Mouse (Mus musculus) spleen, adult 18-20 months (tissue): ENCODE results near the gene Rab11b.
A peak's percentile ranks its signal among the peaks of the same experiment; 100 is the strongest.
"Not testable (repeated sequence)": the region's sequence is repeated elsewhere in the genome, so short reads cannot be mapped to it uniquely, and the experiment has no call there.

Source experiments
- DNase-seq, 2 experiments: peaks; one replicate each; pipeline ENCODE4 v3.0.0; 2022; ENCODE audit warnings: mixed read lengths in 2 of 2

Gene Rab11b

DNA sequence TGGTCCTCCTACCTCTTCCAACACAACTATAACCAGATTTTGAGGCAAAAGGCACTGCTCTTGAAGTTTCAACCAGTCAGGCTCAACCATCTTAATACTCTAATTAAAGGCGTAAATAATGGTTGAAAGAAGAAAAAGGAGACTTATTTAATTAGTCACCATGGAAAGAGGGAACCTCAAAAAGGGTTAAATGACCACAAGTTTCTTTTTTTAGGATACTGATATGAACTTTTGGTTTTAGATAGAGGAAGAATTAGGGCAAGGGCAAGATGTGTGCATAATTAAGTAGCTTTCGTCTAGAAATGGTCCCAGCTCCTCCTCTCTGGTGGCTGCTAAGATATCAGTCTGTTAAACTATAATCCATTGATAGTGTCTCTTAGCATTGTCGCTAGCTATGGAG is 6.1 kb upstream of the Rab11b start:
- DNase-seq: no peak

DNA sequence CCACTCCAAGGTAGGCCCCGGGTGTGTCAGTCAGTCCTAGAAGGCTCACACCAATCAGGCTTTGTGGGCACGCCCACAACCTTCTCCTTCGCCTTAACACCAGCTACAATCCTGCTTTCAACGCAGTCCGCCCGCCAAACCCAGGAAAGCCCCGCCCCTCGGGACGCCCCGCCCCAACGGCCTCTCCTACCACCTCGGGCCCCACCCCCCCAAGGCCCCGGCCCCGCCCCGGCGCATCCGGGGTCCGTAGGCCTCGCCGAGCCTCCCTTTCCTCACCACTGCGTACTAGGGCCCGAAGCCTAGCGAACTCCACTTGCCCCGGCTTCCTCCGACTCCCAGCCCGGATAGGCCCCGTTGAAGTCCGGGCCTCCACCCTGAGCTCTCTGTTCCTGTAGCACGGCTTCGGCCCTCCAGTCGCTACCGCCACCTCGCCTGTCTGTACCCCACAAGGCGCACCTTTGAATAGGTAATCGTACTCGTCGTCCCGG is 519 bp downstream of the Rab11b start:
- DNase-seq: peak; percentile 88 to 94

DNA sequence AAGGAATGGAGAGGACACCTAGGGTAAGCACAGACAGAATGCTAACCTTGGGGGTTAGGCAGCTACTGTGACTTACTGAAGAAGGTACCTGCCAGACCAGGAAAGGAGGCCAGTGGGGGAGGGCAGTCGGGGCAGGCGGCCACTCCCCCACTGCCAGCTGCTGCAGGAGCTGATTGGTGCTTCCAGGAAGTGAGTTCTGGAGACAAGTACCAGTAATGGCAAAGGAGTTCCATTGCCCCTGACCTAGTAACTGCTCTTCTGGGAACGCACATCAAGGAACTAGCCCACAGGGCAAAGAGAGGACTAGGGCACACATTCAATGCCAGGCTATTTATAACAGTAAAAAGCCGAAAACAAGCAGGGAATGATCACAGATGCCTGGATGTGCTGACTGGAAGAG is 3.1 kb downstream of the Rab11b start:
- no peak for DNase-seq

DNA sequence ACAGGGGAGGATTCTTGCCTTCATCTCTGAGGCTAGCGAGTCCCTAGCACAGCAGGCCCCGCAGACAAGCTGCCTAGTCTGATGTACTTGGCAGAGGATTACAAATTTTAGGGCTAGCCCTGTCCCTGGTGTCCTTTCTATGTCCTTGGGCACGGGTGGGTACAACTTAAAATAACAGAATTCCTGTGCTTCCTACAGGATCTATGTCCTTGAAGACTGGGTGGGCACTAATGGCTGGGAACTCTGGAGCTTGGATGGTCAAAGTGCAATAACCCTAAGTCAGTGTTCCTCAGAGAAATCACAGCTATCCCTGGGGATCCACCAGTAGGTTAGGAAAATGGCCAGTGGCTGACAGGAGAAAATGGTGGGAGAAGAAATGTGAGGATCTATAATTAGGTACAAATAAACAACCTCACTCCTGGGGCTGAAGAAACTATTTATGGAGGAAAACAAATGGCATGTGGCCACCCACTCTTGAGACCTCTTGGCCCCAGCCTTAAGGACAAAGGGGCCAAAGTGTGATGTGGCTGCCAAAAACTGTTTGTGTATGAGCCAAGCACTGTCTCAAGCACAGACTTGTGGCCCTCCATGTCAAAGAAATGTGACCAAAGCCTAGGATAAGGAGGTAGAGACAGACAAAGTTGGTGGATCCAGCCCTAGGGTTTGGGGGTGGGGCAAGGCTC is 4.1 kb downstream of the Rab11b start:
- no peak for DNase-seq

DNA sequence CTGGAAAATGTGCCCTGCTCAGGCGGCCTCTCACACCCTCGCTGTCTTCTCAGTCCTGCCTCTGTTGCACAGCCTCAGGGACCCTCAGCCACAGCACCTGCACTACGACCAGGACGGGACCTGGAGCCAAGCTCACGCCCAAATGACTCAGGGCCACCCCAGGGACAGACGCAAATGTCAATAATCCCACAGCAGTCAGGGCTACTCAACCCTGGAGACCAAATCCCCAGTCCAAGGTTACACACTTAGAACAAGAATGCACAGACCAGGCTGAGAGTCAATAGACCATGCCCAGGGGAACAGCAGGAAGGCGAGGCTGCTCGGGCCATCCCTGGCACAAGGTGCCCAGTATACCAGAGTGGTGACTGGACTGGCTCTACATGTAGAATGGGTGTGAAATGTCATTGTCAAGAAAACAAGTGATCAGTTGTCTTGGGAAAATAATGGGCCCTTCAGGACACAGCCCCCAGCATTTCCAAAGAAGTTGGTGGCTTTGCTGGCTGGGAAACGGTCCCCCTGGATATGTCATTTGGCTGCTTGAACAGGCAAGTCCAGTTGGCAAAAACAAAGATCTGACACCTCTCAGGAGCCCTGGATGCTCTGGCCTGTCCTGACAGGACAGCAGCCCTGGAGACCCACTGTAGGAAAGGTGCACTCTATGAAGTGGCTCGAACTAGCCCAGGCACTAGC is 4.8 kb downstream of the Rab11b start:
- DNase-seq: no peak

DNA sequence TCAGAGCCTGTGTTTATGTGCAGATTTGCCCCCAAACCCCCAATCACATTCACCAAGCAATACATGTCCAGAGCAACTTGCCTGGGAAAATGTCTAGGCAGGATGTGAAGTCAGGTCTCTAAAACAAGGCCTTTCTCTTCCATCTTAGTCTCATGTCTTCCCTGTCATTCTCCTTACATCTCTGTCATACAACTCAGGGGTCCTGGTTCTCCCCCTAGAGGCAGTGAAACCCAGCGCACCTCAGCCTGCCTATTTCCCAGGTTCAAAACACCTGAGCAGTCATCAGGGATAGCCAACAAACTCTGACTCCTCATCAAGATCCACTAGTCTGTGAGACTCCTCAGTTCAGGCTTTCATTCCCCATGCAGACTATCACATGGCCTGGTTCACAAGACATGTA is 5.7 kb downstream of the Rab11b start:
- no peak for DNase-seq

DNA sequence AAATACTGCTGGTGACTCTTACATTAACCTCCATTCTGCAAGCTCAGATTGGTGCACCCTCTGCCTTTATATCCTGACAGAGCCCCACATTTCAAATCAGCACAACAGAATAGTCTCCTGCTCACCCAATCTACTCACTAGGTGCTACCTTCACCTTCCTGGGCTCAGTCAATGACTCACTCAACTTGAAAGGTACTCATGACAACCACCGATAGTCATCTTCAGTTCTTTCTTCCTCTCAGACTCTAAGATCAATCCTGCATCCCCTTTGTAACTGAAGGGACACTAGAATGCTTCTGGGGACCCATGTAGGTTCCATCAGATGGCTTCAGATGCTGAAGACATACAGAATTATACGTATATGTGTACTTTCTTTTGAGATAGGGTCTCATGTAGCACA is 8.0 kb downstream of the Rab11b start:
- no peak for DNase-seq

DNA sequence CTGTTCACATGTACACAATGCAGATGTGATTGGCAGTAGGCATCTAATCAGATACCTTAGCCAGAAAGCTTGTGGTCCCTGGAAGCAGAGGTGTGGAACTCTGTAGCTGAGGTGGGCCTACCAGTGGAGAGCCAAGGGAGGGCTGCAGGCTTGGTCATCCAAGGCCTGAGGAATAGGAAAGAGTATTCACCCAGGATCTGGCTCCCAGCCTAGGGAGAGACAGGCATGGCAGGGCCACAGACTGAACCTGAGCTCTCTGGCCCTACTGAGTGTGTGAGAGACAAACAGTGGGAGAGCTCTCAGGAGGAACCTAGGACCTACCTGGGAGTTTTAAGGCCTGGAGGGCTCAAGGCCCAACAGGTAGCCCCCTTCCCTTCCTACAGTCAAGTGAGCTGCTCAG is 9.1 kb downstream of the Rab11b start:
- no peak for DNase-seq

DNA sequence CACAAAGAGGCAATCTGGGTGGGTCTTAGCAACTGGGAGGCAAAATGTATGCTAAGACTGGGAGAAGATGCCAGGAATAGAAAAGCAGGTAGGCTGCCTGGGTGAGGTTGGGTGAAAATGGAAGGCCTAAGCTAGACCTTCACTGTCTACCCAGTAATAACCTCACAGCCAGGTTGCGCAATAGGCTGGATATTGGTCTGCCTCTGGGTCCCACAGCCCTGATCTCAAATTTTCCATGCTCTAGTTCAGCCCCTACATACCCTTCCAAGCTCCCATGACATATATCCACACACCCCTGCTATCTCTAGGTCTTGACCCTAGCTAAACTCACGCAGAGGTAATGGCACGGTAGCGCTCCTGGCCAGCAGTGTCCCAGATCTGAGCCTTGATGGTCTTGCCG is 10.9 kb downstream of the Rab11b start:
- DNase-seq: no peak

DNA sequence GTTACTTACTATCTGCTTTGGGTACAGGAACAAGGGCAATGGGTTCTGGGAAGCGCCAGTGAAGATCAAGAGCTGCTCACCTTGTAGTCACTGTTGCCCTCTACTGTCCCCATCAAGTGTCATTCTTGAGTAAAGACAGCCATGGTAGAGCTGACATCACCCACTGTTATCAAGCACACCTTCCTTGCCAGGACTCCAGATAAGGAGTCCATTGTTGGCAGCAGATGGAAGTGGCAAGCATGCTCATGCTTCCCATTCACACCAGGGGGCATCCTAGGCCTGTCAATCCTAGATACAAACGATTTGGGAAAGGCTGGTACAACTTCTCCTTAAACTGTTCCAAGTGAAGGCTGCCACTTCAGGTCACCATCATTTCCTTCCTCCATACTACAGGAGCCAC is 14.3 kb downstream of the Rab11b start:
- DNase-seq: no peak

DNA sequence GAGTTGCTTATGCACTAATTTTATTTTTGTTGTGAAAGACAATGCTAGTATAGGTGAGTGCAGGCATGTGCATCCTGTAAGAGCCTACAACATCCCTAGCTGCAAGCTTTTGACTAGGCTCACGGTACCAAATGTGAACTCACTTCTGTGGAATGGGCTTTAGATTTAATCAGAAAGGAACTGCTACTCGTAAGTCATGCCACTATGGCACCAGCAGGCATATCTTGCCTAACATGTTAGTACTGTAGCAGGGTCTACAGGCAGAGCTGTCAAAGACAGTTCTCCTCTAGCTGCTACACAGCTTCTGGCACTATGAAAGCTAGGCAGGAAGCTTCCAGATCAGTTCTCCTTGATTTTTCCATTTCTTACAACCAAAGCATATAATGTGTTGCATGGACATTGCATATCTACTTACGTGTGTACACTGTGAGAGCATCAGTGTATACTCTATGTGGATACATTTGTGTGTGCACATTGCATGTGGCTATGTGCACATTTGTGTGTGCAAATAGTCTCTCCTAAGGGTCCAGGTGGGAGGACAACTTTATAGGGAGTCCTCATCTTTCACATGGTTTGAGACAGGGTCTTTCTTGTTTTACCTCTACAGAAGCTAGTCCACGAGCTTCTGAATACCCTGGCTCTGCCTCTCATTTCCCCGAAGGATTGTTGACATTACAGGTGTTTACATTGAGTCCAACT is 15.5 kb downstream of the Rab11b start:
- DNase-seq: no peak

DNA sequence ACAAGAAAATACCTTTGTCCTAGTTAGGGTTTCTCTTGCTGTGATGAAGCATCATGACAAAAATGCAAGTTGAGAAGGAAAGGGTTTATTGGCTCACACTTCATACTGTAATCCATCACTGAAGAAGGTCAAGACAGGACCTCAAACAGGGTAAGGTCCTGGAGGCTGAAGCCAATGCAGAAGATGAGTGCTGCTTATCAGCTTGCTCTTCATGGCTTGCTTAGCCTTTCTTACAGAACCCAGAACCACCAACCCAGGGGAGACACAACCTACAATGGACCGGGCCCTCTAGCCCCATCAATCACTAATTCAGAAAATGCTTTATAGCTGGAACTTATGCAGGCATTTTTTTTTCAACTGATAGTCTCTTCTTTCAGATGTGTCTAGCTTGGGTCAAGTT is 17.9 kb downstream of the Rab11b start:
- DNase-seq: no peak

DNA sequence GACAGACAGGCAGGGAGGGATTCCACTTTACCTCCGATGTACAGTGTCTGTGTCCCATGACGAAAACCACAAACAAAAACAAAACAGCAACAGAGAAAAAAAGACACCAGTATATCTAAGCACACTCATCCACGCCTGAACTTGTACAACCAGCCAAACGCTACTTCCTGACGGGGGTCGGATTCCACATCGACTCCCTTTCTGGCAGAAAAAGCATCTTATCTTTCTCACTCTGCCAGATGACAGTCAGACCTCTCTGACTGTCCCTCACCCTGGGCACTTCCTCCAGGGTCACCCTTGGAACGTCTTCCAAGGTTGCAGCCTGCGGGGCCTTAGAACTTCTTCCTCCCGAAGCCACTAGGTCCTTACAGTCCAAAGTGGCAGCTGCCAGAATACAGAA is 26.8 kb downstream of the Rab11b start:
- DNase-seq: not testable (repeated sequence)

DNA sequence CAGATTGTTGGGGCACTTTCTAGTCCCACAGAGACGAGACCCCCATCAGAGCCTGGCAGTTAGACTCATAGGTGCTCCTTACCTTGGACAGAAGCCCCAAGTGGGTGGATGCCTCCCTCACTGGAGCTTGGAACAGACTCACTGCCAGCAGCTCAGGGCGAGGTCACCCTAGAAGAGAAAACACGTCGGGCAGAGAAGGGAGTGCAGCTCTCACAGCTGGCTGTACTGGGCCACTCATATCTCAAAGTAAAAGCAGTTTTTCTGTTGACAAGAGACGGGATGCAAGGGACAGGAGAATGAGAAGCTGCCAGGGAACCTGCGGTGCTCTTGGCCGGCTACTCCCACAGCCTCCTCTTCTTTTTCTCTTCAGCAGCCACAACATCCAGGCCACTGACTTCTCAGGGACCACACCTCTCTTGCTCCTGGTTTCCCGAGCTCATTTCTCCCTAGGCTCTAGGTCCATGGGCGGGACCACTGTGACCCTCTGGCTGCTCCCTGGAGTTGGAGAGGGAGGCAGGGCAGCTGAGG is 27.7 kb downstream of the Rab11b start:
- not testable (repeated sequence) for DNase-seq

DNA sequence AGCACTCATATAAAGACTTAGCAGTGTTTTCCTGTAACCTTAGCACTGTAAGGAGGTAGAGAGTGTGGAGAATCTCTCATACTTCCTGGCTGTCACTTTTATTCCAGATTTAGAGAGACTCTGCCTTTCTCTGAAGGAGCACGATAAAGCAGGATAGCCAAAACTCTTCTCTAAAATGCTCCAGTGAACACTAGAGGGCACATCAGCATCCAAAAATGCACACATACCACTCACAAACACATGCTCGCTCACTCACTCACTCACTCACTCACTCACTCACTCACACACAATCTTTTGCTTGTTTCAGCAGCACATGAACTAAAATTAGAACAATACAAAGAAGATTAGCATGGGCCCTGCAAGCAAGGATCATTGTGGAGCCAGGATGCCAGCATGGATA is 31.1 kb downstream of the Rab11b start:
- no peak for DNase-seq

DNA sequence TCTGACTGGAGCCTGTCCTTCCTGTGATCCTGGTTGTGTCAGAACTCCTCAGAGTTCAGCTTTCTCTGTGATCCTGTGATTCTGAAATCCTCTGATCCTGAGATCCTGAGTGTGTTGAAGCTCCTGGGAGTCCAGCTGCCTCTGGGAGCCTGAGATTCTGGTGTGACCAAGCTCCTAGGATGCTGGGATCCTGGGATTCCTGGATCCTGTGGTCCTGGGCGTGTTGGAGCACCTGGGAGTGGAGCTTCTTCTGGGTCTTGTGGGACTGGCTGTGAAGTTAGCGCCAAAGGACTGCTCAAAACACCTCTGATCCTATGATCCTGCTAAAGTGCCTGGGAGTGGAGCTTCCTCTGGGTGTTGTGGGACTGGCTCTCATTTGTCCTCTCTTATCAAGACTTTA is 31.9 kb downstream of the Rab11b start:
- DNase-seq: no peak

DNA sequence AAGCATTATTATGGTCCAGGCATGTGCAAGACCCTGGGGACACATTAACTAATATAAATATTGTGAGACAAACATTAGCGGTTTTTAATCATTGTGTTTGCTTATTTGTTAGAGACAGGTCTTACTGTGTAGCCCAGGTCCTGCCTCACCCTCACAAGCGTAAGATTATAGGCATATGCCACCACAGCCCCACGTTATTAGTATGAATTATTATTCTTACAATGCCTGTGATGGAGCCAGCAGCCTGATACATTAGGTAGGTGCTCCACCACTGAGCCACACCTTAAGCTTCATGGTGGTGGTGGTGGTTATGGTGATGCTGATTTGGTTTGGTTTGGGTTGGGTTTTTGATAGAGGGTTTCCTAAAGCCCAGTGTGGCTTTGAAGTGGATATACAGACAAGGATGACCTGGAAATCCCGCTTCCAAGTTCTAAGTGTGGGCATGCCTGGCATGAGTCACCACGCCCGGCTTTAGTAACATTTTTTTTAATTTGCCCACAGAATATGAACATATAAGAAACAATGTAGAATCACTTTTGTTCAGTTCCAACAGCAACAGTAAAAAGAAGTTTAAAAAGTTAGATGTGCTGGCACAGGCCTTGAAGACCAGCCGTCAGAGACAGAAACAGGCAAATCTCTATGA is 40.5 kb downstream of the Rab11b start:
- no peak for DNase-seq

DNA sequence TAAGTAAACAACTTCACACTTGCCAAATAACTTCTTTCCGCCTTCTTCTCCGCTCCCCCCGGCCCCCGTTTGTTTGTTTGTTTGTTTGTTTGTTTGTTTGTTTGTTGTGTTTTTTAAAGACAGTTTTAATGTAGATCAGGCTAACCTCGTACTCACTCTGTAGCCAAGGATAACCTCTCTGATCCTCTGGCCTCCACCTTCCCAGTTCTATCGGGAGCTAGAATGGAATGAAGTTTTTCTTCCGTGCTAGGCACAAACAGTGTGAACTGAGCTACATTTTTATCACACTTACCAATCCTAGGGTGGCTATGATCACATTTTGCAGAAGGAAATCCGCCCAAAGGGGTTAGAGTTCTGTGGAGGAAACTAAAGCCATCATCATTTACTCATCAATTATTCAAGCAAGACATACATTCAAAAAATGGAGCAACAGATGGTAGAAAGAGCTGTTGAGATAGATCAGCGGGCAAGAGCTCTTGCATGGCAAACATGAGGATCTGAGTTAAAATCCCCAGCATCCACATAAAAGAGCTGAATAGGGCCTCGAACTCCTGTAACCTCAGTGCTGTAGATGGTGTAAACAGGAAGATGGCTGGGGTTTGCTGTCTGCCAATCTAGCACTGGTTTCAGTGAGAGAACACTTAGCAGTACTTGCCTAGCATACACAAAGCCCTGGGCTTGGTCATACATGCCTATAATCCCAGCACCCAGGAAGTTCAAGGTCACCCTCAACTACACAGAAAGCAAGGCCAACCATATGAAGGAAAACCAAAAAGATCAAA is 41.2 kb downstream of the Rab11b start:
- DNase-seq: no peak

DNA sequence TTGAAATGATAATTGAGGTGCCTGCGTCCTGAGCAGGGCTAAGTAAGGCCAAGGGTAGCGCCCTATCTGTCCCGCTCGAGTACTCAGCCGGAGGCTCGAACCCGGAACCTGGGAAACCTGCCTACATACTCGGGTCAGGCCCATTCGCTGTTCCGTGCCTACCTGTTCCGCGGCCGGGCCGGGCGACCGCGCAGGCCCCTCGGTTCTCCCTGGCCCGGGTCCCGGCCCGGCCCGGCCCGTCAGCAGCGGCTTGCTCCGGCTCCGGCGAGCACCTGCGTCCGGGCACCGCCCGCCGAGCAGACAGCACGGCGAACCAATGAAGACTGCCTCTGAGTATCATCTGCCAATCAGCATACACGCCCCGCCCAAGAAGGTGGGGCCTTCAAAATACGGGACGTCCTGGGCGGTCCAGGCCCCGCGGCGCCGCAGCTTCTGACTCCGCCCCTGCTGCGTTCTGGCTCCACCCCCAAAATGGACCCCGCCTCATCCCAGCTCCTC is 41.9 kb downstream of the Rab11b start, which contains the start of gene March2:
March2 (minus strand) TSS at position 287 of the 498 bp plus-strand sequence.
- DNase-seq: peak; percentile 93 to 98

DNA sequence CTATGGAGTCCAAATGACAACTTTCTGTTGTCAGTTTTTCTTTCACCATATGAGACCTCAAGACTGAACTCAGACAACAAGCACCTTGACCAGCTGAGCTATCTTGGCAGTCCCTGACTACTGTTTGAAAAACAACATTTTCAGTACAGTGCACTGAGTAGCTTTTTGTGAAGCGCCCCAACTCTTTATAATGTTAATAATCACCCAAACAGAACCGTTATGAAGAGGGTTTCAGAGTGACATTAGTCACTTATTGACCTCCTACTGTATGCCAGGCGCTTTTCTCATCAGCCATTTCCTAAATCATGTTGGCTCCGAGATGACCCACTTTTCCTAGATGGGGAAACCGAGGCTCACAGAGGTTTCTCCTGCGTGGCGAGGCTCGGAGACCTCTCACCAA is 42.3 kb downstream of the Rab11b start:
- DNase-seq: no peak

DNA sequence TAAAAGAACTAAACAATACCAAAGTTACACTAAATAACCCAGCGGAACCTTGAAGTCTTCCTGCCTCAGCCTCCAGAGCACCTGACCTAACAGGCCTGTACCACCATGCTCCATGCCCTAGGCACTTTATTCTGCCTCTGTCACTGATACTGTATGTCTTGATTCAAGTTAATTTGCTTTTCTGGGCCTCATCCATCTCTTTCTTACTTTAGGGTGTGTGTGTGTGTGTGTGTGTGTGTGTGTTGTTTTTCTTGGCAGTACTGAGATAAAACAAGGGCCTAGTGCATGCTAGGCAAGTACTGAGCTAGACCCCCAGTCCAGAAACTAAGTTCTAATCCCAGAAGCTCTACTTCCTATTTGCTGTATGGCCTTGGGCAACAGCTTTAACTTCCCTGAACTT is 43.1 kb downstream of the Rab11b start:
- no peak for DNase-seq

DNA sequence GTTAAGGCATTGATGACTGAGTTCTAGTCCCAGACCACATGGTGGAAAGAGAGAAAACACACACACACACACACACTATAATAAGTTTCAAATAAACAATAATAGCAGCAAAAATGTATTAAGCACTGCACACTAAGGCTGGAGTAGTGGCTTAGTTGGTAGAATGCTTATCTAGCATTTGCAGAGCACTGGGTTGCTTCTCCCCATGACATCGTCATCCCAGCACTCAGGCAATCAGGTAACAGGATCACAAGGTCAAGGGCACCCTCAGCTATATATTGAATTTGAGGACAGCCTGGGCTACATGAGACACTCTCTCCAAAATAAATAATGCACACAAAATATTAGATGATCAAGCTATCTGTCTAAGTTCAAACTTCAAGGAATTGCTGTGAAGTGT is 45.6 kb downstream of the Rab11b start:
- DNase-seq: no peak
